Mouse (Mus musculus) neural tube, embryonic 13.5 days (tissue): Measurements from ENCODE around the gene Kif3b. TPM values are rescaled to one million over a fixed set of nuclear protein-coding genes. Genes with fewer than 3 reads are reported as not detected.

Source experiments
- ATAC-seq: fragments of 200-750 bp; cut with Nextera tagmentation; 2 replicates; pipeline ENCODE4 v1.8.0; 2017; ENCODE audit warnings: low read depth, mild to moderate bottlenecking, moderate TSS enrichment, moderate library complexity
- H3K27ac ChIP-seq: fragments of 300-500 bp; sonication (generic); replicated peaks from 2 replicates; pipeline ENCODE4 v1.5.1; 2015; ENCODE audit warnings: moderate library complexity, mild to moderate bottlenecking, inconsistent platforms
- H3K27me3 ChIP-seq: fragments of 300-500 bp; sonication (generic); 2 replicates; pipeline ENCODE4 v1.6.1; 2015; ENCODE audit warnings: mild to moderate bottlenecking, inconsistent platforms
- H3K36me3 ChIP-seq: fragments of 300-500 bp; sonication (generic); 2 replicates; pipeline ENCODE4 v1.6.1; 2015; ENCODE audit warnings: mild to moderate bottlenecking, inconsistent platforms
- H3K4me1 ChIP-seq: fragments of 300-500 bp; sonication (generic); replicated peaks from 2 replicates; pipeline ENCODE4 v1.6.1; 2015; ENCODE audit warnings: inconsistent platforms
- H3K4me2 ChIP-seq: fragments of 300-500 bp; sonication (generic); 2 replicates; pipeline ENCODE4 v1.6.1; 2015; ENCODE audit warnings: inconsistent platforms, mild to moderate bottlenecking, moderate library complexity
- H3K4me3 ChIP-seq: fragments of 300-500 bp; sonication (generic); 2 replicates; pipeline ENCODE4 v1.5.1; 2015; ENCODE audit warnings: mild to moderate bottlenecking, inconsistent platforms
- H3K9ac ChIP-seq: fragments of 300-500 bp; sonication (generic); 2 replicates; pipeline ENCODE4 v1.6.1; 2015; ENCODE audit warnings: moderate library complexity, mild to moderate bottlenecking, inconsistent platforms
- H3K9me3 ChIP-seq: fragments of 300-500 bp; sonication (generic); 2 replicates; pipeline ENCODE4 v1.6.1; 2016; ENCODE audit warnings: inconsistent platforms
- WGBS: fragments of 180-500 bp; shearing (Covaris S2); methylation state at CpG from one replicate; pipeline ENCODE4 v1.1.7; 2015; 5-methylcytosine and 5-hydroxymethylcytosine counted together
- polyA plus RNA-seq: library from polyadenylated mRNA; unstranded; fragments of >200 nt; fragmentation: Nextera tagmentation; extraction: Ambion mirVana; gene quantifications from 2 replicates; pipeline ENCODE4 v1.2.1, GENCODE M21; 2015

Kif3b gene
- polyA plus RNA-seq, 1 experiment from 2014 or later, result 16.7 TPM

DNA sequence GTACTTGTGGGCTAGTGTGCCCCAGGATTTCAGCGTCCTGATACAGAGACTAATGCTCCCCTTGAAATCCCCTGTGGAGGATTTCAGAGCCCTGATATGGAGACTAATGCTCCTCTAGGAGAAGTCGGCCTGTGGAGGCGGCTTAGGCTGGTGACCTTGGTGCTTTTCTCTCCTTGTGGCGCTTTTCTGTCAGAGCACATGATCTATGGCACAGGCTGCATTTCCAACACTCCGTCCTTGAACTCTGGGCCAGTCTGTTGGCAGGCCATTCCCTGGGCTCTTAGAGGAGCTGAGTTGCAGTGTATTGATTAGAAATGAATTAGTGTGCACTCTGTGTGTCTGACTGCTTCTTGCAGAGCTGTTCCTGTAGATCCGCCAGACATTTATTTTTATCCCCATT is 14.0 kb downstream of the Kif3b start:
- H3K4me3 ChIP-seq, result no peak overlapping the region
- H3K4me1 ChIP-seq, result peaks cover 11% of the 10 kb centered on the region
- no peaks in the 10 kb centered on the region for H3K36me3 ChIP-seq
- no peak overlapping the region for H3K9ac ChIP-seq
- H3K27ac ChIP-seq, result peak overlapping the region; percentile 68
- peak; percentile 76 for ATAC-seq
- no peaks in the 10 kb centered on the region for H3K9me3 ChIP-seq
- WGBS, result 49% methylated on average over 6 of the region's 6 CpGs
- H3K4me2 ChIP-seq, result no peak overlapping the region
- H3K27me3 ChIP-seq, result no peaks in the 10 kb centered on the region

DNA sequence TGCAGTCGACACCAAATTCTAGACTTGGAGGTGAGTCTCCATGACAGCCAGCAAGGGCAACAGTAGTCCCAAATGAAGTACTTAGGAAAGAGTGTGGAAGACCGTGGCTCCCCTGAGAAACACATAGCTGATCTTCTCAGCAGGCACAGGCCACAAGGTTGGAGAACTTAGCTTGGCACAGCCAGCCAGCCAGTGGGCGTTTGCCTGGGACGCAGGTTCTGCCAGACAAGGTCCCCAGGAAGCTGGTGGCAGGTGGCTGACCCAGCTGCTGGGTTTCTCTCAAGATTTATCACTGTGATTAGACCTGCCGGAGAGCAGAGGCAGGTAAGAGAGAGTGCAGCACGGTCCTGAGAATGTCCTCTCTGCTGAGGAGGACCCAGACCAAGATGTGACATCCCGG is 17.4 kb downstream of the Kif3b start:
- Histone ChIP-seq H3K36me3 (peaks cover 6% of the 10 kb centered on the region; the same call in 1 of the 2 replicates), H3K27me3 (no peaks in the 10 kb centered on the region), H3K9me3 (no peaks in the 10 kb centered on the region), H3K4me3 (no peak overlapping the region), H3K27ac (no peak overlapping the region; the same call in 1 of the 2 replicates), H3K4me1 (peaks cover 11% of the 10 kb centered on the region), H3K4me2 (no peak overlapping the region), H3K9ac (no peak overlapping the region)
- WGBS, result 83% methylated on average over 7 of the region's 7 CpGs
- ATAC-seq, result no peak

DNA sequence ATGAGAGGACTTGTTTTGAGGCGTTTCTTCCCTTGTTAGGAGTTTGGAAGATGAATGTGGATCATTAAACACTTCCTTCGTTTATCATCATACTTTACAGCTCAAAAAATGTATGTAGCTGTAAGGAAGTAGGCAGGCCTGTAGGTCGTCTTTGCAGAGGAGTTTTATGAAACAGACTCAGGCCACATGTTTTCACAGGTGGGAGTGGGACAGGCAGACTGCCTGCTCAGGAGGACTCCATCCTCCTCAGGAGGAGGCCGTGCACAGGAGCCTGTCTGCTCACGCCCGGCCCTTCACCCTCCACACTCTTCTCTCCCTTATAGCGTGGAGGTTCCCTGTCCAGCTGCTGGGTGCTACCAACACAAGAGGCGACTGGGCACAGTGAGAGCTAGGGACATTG is 17.9 kb downstream of the Kif3b start:
- H3K4me1 ChIP-seq, result peaks cover 11% of the 10 kb centered on the region
- 80% methylated on average over 8 of the region's 8 CpGs for WGBS
- H3K36me3 ChIP-seq, result peaks cover 6% of the 10 kb centered on the region; the same call in 1 of the 2 replicates
- H3K4me3 ChIP-seq, result no peak overlapping the region
- H3K27me3 ChIP-seq, result no peaks in the 10 kb centered on the region
- no peak overlapping the region for H3K9ac ChIP-seq
- H3K4me2 ChIP-seq, result no peak overlapping the region
- ATAC-seq, result no peak
- H3K9me3 ChIP-seq, result no peaks in the 10 kb centered on the region
- H3K27ac ChIP-seq, result no peak overlapping the region

DNA sequence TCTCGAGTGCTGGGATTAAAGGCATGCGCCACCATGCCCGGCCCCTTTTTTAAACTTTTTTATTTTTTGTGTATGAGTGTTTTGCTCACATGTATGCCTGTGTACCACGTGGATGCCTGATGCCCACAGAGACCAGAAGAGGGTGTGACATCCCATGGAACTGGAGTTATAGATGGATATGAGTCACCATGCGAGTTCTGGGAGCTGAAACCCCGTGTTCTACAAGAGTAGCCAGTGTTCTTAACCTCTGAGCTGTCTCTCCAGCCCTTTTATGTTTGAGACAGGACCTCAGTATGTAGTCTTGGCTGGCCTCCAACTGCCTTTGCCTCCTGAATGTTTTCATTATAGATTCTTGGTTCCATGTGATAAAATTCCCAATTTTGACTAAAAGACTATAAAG is 19.0 kb downstream of the Kif3b start:
- Histone ChIP-seq H3K9me3 (no peaks in the 10 kb centered on the region), H3K27me3 (no peaks in the 10 kb centered on the region), H3K27ac (no peak overlapping the region), H3K9ac (no peak overlapping the region), H3K4me2 (no peak overlapping the region), H3K36me3 (peaks cover 6% of the 10 kb centered on the region; the same call in 1 of the 2 replicates), H3K4me1 (peaks cover 7% of the 10 kb centered on the region), H3K4me3 (no peak overlapping the region)
- 79% methylated on average over 6 of the region's 6 CpGs for WGBS
- no peak for ATAC-seq

DNA sequence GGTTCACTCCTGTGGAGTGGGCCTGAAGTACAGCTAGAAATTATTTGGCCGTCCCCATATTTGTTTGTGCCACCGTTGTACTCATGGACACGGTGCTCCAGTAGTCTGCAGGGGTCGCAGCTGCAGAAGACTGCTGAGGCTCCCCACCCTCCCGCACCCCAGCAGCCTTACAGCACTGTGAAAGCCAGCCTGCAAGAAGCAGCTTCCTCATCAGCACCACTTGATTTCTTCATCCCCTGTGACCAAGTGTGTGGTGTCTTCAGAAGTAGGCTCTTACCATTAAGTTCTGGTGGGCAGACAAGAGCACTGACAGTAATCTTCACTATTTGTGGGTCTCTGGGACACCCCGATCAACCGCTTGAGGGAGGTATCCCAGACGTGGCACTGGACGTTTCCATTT is 21.7 kb downstream of the Kif3b start:
- H3K36me3 ChIP-seq, result peaks cover 25% of the 10 kb centered on the region
- H3K27me3 ChIP-seq, result no peaks in the 10 kb centered on the region
- ATAC-seq, result no peak
- no peak overlapping the region for H3K4me2 ChIP-seq
- 92% methylated on average over 9 of the region's 9 CpGs for WGBS
- no peak overlapping the region for H3K27ac ChIP-seq
- no peak overlapping the region for H3K4me3 ChIP-seq
- peaks cover 4% of the 10 kb centered on the region for H3K4me1 ChIP-seq
- no peaks in the 10 kb centered on the region for H3K9me3 ChIP-seq
- no peak overlapping the region for H3K9ac ChIP-seq

DNA sequence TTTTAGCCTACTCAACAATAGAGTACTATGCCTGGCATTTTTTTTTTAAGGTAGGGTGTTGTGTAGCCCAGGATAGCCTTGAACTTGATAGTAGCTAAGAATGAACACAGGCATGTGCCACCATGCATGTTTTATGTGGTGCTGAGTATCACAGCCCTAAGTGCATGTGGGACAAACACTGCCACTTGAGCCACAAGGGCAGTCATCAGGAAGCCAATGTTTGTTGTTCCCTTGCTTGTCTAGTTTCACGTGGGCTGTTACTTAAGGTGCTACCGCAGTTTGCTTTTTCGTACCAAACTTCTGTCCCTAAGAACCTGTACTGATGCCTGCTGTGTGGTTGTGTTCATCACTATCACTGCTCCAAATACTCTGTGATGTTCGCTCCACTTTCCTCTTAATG is 27.2 kb downstream of the Kif3b start:
- peaks cover 65% of the 10 kb centered on the region for H3K36me3 ChIP-seq
- 92% methylated on average over 4 of the region's 4 CpGs for WGBS

DNA sequence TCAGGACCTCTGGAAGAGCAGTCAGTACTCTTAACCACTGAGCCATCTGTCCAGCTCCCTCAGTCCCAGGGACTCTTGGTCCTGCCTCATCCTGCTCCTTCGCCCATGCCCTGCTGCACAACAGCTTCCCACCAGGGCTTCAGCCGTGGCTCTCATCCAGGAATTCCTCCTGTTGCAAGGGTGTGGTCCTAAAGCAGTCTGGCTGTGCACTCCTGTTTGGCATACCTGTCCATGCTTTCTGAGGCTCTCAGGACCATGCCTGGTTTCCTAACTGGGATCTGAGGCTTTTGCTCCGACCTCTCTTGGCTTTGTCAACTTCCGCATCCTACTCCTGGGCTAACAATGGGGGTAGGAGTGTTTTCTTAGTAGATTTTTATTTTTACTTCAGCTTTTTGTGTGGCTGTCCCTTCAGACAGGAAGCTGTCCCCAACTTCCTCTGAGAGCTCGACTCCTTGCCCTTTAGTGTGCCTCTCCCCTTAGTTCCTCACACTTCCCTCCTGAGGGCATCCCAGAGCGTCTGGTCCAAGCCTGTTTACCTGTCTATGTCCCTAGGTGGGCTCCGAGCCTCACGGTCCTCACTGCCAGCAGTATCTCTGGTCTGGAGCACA is 27.9 kb downstream of the Kif3b start:
- 81% methylated on average over 8 of the region's 8 CpGs for WGBS
- ATAC-seq, result no peak
- no peaks in the 10 kb centered on the region for H3K4me1 ChIP-seq
- H3K27me3 ChIP-seq, result no peaks in the 10 kb centered on the region
- peaks cover 71% of the 10 kb centered on the region for H3K36me3 ChIP-seq
- no peak overlapping the region for H3K9ac ChIP-seq
- H3K4me3 ChIP-seq, result no peak overlapping the region
- H3K27ac ChIP-seq, result no peak overlapping the region; the same call in 1 of the 2 replicates
- H3K4me2 ChIP-seq, result no peak overlapping the region
- H3K9me3 ChIP-seq, result no peaks in the 10 kb centered on the region

More for the DNA sequence above, 27.2 kb downstream of the Kif3b start:
- H3K27ac ChIP-seq, result no peak overlapping the region
- no peak for ATAC-seq
- H3K9me3 ChIP-seq, result no peaks in the 10 kb centered on the region
- H3K27me3 ChIP-seq, result no peaks in the 10 kb centered on the region
- no peaks in the 10 kb centered on the region for H3K4me1 ChIP-seq
- no peak overlapping the region for H3K4me3 ChIP-seq
- no peak overlapping the region for H3K9ac ChIP-seq
- no peak overlapping the region for H3K4me2 ChIP-seq

DNA sequence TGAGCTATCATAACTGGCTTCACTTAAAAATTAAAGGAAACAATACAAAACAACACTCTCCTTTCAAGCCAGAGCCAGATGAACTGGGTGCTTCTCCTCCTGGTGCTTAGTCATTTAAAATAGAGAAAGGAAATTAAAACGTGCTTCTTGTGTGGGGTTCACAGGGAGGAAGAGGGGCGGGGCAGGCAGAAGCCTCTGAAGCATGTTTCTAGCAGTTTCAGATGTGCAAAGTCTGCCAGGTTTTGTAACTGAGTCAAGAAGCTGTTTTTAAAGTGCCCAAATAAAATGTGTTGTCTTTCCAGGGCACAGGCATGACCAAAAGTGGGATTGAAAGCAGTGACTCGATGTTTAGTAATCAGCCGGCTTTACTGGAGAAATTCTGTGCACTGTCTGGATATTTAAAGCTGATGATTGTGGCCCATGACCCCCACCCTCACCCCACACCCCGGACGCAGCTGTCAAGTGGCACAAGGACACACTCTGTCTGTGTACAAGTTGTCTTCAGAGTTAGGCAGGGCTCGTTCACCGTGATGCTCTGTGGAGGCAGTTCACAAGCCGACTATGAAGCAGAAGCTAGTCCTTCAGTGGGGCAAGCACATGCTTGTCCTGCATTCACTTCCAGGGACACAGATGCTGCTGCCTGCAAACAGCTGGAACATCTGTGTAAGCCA is 34.6 kb downstream of the Kif3b start:
- H3K4me2 ChIP-seq, result no peak overlapping the region
- 87% methylated on average over 9 of the region's 9 CpGs for WGBS
- no peaks in the 10 kb centered on the region for H3K4me1 ChIP-seq
- H3K4me3 ChIP-seq, result no peak overlapping the region
- H3K36me3 ChIP-seq, result peaks cover 89% of the 10 kb centered on the region
- H3K27ac ChIP-seq, result no peak overlapping the region
- no peak for ATAC-seq
- H3K27me3 ChIP-seq, result no peaks in the 10 kb centered on the region
- no peaks in the 10 kb centered on the region for H3K9me3 ChIP-seq
- H3K9ac ChIP-seq, result no peak overlapping the region

DNA sequence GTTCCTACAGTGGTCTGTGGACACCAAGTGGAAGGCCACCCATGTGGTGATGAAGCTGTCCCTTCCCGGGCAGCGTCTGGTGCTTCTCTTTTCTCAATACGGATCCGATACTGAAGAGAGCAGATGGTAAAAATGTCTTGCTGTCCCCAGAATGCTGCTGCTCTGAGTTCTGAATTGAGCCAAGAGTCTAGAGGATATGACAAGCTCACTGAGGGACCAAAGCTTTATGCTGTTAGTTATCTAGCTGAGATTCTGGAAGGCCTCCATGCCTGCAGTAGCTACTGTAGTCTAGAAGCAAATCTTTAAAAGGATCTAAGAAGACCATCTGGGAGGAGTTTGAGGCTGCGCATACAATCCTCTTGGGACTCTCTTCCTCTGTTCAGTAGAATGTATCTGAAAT is 41.1 kb downstream of the Kif3b start:
- no peaks in the 10 kb centered on the region for H3K27me3 ChIP-seq
- H3K27ac ChIP-seq, result no peak overlapping the region
- H3K36me3 ChIP-seq, result peaks cover 61% of the 10 kb centered on the region
- no peak for ATAC-seq
- no peak overlapping the region for H3K4me3 ChIP-seq
- no peak overlapping the region for H3K9ac ChIP-seq
- H3K4me2 ChIP-seq, result no peak overlapping the region
- 93% methylated on average over 5 of the region's 5 CpGs for WGBS
- H3K4me1 ChIP-seq, result no peaks in the 10 kb centered on the region
- no peaks in the 10 kb centered on the region for H3K9me3 ChIP-seq

DNA sequence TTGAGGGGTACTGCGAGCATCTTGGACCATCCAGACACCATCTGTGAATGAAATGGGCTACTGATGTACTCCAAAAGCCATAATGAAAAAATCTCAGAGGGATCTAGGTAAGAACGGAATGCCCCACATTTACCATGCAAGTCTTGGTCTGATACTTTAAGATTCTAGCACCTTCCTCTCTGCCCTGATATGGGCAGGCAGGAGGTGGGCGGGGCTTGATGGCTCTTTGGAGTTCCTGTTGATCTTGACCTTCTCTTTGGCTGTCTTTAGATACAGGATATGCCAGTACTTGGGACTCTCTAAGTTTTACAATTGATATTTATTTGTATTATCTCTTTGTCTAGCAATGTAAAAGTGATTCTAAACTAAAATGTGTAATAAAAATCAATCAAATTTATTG is 41.8 kb downstream of the Kif3b start:
- no peak overlapping the region for H3K4me3 ChIP-seq
- no peak for ATAC-seq
- no peaks in the 10 kb centered on the region for H3K9me3 ChIP-seq
- no peak overlapping the region for H3K27ac ChIP-seq
- H3K4me1 ChIP-seq, result no peaks in the 10 kb centered on the region
- WGBS, result 94% methylated on average over 3 of the region's 3 CpGs
- no peaks in the 10 kb centered on the region for H3K27me3 ChIP-seq
- H3K36me3 ChIP-seq, result peaks cover 54% of the 10 kb centered on the region
- H3K4me2 ChIP-seq, result no peak overlapping the region
- no peak overlapping the region for H3K9ac ChIP-seq

DNA sequence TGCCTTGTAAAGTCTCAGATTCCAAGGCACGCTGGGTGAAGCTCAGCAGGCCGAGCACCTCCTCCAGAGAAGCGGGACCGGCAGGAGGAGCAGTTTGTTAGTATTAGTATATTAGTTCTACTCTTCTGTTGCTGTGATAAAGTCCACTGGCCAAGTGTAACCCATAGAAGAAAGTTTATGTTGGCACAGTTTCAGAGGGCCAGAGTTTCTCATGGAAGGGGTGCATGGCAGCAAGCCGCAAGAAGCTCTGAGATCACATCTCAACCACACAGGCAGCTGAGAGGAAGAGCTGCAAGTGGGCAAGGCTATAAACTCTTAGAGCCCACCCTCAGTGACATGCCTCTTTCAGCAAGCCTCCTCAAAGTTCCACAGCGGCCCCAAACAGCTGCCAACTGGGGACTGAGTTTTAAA is 42.6 kb downstream of the Kif3b start:
- H3K9ac ChIP-seq, result no peak overlapping the region
- no peak overlapping the region for H3K4me3 ChIP-seq
- H3K4me2 ChIP-seq, result no peak overlapping the region
- H3K27ac ChIP-seq, result no peak overlapping the region
- H3K36me3 ChIP-seq, result peaks cover 48% of the 10 kb centered on the region
- H3K27me3 ChIP-seq, result no peaks in the 10 kb centered on the region
- ATAC-seq, result no peak
- no peaks in the 10 kb centered on the region for H3K9me3 ChIP-seq
- no peaks in the 10 kb centered on the region for H3K4me1 ChIP-seq
- WGBS, result 82% methylated on average over 6 of the region's 6 CpGs

DNA sequence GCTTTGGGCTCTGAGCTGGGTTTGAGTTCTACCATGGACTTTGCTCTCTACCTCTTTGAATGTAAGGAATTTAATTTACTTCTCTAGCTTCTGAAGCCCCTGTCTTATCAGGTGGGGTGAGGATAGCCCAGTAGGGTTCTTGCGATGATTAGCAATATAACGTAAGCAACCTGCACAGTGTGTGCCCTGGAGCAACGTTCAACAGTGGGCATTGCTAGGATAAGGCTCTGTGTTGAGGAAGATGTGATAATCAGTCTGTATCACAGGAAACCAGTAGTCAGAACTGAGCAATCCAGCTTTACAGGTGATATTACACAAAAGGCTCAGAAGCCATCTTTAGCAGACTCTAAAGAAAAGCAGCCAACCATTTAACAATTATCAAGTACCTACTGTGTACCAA is 43.1 kb downstream of the Kif3b start:
- no peak overlapping the region for H3K4me3 ChIP-seq
- WGBS, result 86% methylated on average over 3 of the region's 3 CpGs

DNA sequence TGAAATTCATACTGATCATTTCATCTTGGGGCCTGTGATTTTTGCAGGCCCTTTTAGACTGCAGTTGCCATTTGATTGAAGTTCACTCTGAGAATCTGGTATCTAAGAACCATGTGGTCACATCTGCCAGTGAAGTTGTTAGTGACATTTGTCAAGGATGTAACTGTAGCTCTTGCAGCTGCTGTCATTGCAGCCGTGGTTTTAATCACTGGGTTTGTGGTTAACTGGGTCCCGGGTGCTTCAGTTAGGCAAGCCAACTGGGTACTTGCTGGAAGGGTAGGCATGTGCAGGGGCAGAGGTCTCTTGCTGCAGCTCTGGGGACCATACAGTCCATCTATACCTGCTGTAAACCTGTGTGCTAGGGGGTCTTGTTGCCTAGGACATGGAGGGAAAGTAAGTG is 44.9 kb downstream of the Kif3b start:
- Histone ChIP-seq H3K36me3 (peaks cover 26% of the 10 kb centered on the region), H3K4me3 (no peak overlapping the region), H3K4me1 (no peaks in the 10 kb centered on the region), H3K27me3 (no peaks in the 10 kb centered on the region), H3K9ac (no peak overlapping the region), H3K4me2 (no peak overlapping the region), H3K9me3 (no peaks in the 10 kb centered on the region), H3K27ac (no peak overlapping the region)
- WGBS, result 74% methylated on average over 2 of the region's 2 CpGs
- no peak for ATAC-seq

More for the DNA sequence above, 43.1 kb downstream of the Kif3b start:
- Histone ChIP-seq H3K4me2 (no peak overlapping the region), H3K27ac (no peak overlapping the region), H3K36me3 (peaks cover 45% of the 10 kb centered on the region), H3K4me1 (no peaks in the 10 kb centered on the region), H3K27me3 (no peaks in the 10 kb centered on the region), H3K9me3 (no peaks in the 10 kb centered on the region), H3K9ac (no peak overlapping the region)
- no peak for ATAC-seq
